Mouse (Mus musculus): ENCODE results near the gene Wfs1. TPM values are rescaled to one million over a fixed set of nuclear protein-coding genes. Genes with fewer than 3 reads are reported as not detected.

Wfs1 gene
- polyA plus RNA-seq, 1 experiment: 83.4 TPM

GRCm38 (mm10) chr5:37030753-37031152 is 41.7 kb upstream of the Wfs1 start:
- peaks cover 66% of the 10 kb centered on the region for H3K27me3 ChIP-seq (ENCODE audit: control insufficient read depth, insufficient read depth, insufficient read length)
- H3K4me3 ChIP-seq: no peak overlapping the region
- no peaks in the 10 kb centered on the region for H3K79me2 ChIP-seq (ENCODE audit: control insufficient read depth, insufficient read depth)
- H3ac ChIP-seq (ENCODE audit: control insufficient read depth, insufficient read length): no peak overlapping the region
- no peak overlapping the region for H3K4me2 ChIP-seq (ENCODE audit: low read depth)
- no peaks in the 10 kb centered on the region for H3K36me3 ChIP-seq (ENCODE audit: control insufficient read depth, insufficient read depth)
- TF ChIP-seq MYOG (IDR thresholded peaks at IDR 0.05; ENCODE audit: control insufficient read depth in 1 of 3, insufficient read depth in 1 of 3, insufficient read length in 2 of 3, low read depth in 2 of 3) (no peak), REST (IDR thresholded peaks at IDR 0.05; ENCODE audit: insufficient read depth, insufficient read length) (no peak), MAX (IDR thresholded peaks at IDR 0.05; ENCODE audit: low read depth) (no peak), USF1 (IDR thresholded peaks at IDR 0.05; ENCODE audit: low read depth) (no peak), CEBPB (IDR thresholded peaks at IDR 0.05; ENCODE audit: insufficient read depth, poor library complexity, severe bottlenecking) (no peak), E2F4 (IDR thresholded peaks at IDR 0.05; ENCODE audit: insufficient read depth) (no peak), POLR2AphosphoS2 (IDR thresholded peaks at IDR 0.05; ENCODE audit: insufficient read length, low read depth) (no peak), POLR2A (IDR thresholded peaks at IDR 0.05; ENCODE audit: insufficient read length, low read depth) (no peak), SRF (IDR thresholded peaks at IDR 0.05; ENCODE audit: control insufficient read depth, insufficient read length, low read depth) (no peak), TCF12 (IDR thresholded peaks at IDR 0.05; ENCODE audit: insufficient read depth, poor library complexity, severe bottlenecking) (no peak), MYOD1 (IDR thresholded peaks at IDR 0.05; ENCODE audit: control insufficient read depth in 1 of 3, insufficient read length in 2 of 3, low read depth in 2 of 3) (no peak), TCF3 (IDR thresholded peaks at IDR 0.05; ENCODE audit: insufficient read length, low read depth) (no peak)

GRCm38 (mm10) chr5:37029326-37029905 is 40.4 kb upstream of the Wfs1 start:
- no peak for TF ChIP-seq USF1 (IDR thresholded peaks at IDR 0.05; ENCODE audit: low read depth)
- no peak for TF ChIP-seq TCF3 (IDR thresholded peaks at IDR 0.05; ENCODE audit: insufficient read length, low read depth)
- H3K4me3 ChIP-seq: no peak overlapping the region
- peaks cover 68% of the 10 kb centered on the region for H3K27me3 ChIP-seq (ENCODE audit: control insufficient read depth, insufficient read depth, insufficient read length)
- no peaks in the 10 kb centered on the region for H3K36me3 ChIP-seq (ENCODE audit: control insufficient read depth, insufficient read depth)
- H3K79me2 ChIP-seq (ENCODE audit: control insufficient read depth, insufficient read depth): no peaks in the 10 kb centered on the region
- no peak overlapping the region for H3ac ChIP-seq (ENCODE audit: control insufficient read depth, insufficient read length)
- no peak overlapping the region for H3K4me2 ChIP-seq (ENCODE audit: low read depth)

- Histone ChIP-seq H3K4me3 (no peak overlapping the region), H3K79me2 (ENCODE audit: control insufficient read depth, insufficient read depth) (no peaks in the 10 kb centered on the region), H3K36me3 (ENCODE audit: control insufficient read depth, insufficient read depth) (no peaks in the 10 kb centered on the region), H3ac (ENCODE audit: control insufficient read depth, insufficient read length) (no peak overlapping the region), H3K27me3 (ENCODE audit: control insufficient read depth, insufficient read depth, insufficient read length) (peaks cover 74% of the 10 kb centered on the region), H3K4me2 (ENCODE audit: low read depth) (no peak overlapping the region)
- TF ChIP-seq TCF12 (IDR thresholded peaks at IDR 0.05; ENCODE audit: insufficient read depth, poor library complexity, severe bottlenecking) (no peak), E2F4 (IDR thresholded peaks at IDR 0.05; ENCODE audit: insufficient read depth) (no peak), USF1 (IDR thresholded peaks at IDR 0.05; ENCODE audit: low read depth) (no peak), TCF3 (IDR thresholded peaks at IDR 0.05; ENCODE audit: insufficient read length, low read depth) (no peak)
Measured at GRCm38 (mm10) chr5:37028486-37029311, 39.7 kb upstream of the Wfs1 start.

GRCm38 (mm10) chr5:37028104-37028485 is 39.1 kb upstream of the Wfs1 start:
- Histone ChIP-seq H3K36me3 (ENCODE audit: control insufficient read depth, insufficient read depth) (no peaks in the 10 kb centered on the region), H3K4me3 (no peak overlapping the region), H3ac (ENCODE audit: control insufficient read depth, insufficient read length) (no peak overlapping the region), H3K27me3 (ENCODE audit: control insufficient read depth, insufficient read depth, insufficient read length) (peaks cover 75% of the 10 kb centered on the region), H3K4me2 (ENCODE audit: low read depth) (no peak overlapping the region), H3K79me2 (ENCODE audit: control insufficient read depth, insufficient read depth) (no peaks in the 10 kb centered on the region)
- no peak for TF ChIP-seq POLR2AphosphoS2 (IDR thresholded peaks at IDR 0.05; ENCODE audit: insufficient read length, low read depth)
- no peak for TF ChIP-seq CEBPB (IDR thresholded peaks at IDR 0.05; ENCODE audit: insufficient read depth, poor library complexity, severe bottlenecking)
- no peak for TF ChIP-seq E2F4 (IDR thresholded peaks at IDR 0.05; ENCODE audit: insufficient read depth)
- TF ChIP-seq TCF3 (IDR thresholded peaks at IDR 0.05; ENCODE audit: insufficient read length, low read depth): no peak
- TF ChIP-seq USF1 (IDR thresholded peaks at IDR 0.05; ENCODE audit: low read depth): no peak
- no peak for TF ChIP-seq REST (IDR thresholded peaks at IDR 0.05; ENCODE audit: insufficient read depth, insufficient read length)
- no peak for TF ChIP-seq MAX (IDR thresholded peaks at IDR 0.05; ENCODE audit: low read depth)
- TF ChIP-seq MYOG (IDR thresholded peaks at IDR 0.05; ENCODE audit: control insufficient read depth in 1 of 3, insufficient read depth in 1 of 3, insufficient read length in 2 of 3, low read depth in 2 of 3): no peak
- TF ChIP-seq TCF12 (IDR thresholded peaks at IDR 0.05; ENCODE audit: insufficient read depth, poor library complexity, severe bottlenecking): no peak
- no peak for TF ChIP-seq MYOD1 (IDR thresholded peaks at IDR 0.05; ENCODE audit: control insufficient read depth in 1 of 3, insufficient read length in 2 of 3, low read depth in 2 of 3)
- no peak for TF ChIP-seq POLR2A (IDR thresholded peaks at IDR 0.05; ENCODE audit: insufficient read length, low read depth)

GRCm38 (mm10) chr5:37027701-37028100 is 38.7 kb upstream of the Wfs1 start:
- TF ChIP-seq E2F4 (IDR thresholded peaks at IDR 0.05; ENCODE audit: insufficient read depth) (no peak), TCF3 (IDR thresholded peaks at IDR 0.05; ENCODE audit: insufficient read length, low read depth) (no peak), MYOG (IDR thresholded peaks at IDR 0.05; ENCODE audit: control insufficient read depth in 1 of 3, insufficient read depth in 1 of 3, insufficient read length in 2 of 3, low read depth in 2 of 3) (no peak), POLR2A (IDR thresholded peaks at IDR 0.05; ENCODE audit: insufficient read length, low read depth) (no peak), USF1 (IDR thresholded peaks at IDR 0.05; ENCODE audit: low read depth) (no peak), SRF (IDR thresholded peaks at IDR 0.05; ENCODE audit: control insufficient read depth, insufficient read length, low read depth) (no peak), MYOD1 (IDR thresholded peaks at IDR 0.05; ENCODE audit: control insufficient read depth in 1 of 3, insufficient read length in 2 of 3, low read depth in 2 of 3) (no peak), CEBPB (IDR thresholded peaks at IDR 0.05; ENCODE audit: insufficient read depth, poor library complexity, severe bottlenecking) (no peak), MAX (IDR thresholded peaks at IDR 0.05; ENCODE audit: low read depth) (no peak), POLR2AphosphoS2 (IDR thresholded peaks at IDR 0.05; ENCODE audit: insufficient read length, low read depth) (no peak), TCF12 (IDR thresholded peaks at IDR 0.05; ENCODE audit: insufficient read depth, poor library complexity, severe bottlenecking) (no peak), REST (IDR thresholded peaks at IDR 0.05; ENCODE audit: insufficient read depth, insufficient read length) (no peak)
- Histone ChIP-seq H3ac (ENCODE audit: control insufficient read depth, insufficient read length) (no peak overlapping the region), H3K36me3 (ENCODE audit: control insufficient read depth, insufficient read depth) (no peaks in the 10 kb centered on the region), H3K27me3 (ENCODE audit: control insufficient read depth, insufficient read depth, insufficient read length) (peaks cover 77% of the 10 kb centered on the region), H3K4me3 (no peak overlapping the region), H3K79me2 (ENCODE audit: control insufficient read depth, insufficient read depth) (no peaks in the 10 kb centered on the region), H3K4me2 (ENCODE audit: low read depth) (no peak overlapping the region)

Data from myocyte (in vitro differentiated cells).